Mouse (Mus musculus) T-cell, adult 2 months (primary cell): Measurements from ENCODE around the gene Irx4.

ENCODE experiments used
- DNase-seq: peaks from one replicate; pipeline ENCODE4 v3.0.0; 2022; ENCODE audit warnings: low spot score

Irx4 gene

DNA sequence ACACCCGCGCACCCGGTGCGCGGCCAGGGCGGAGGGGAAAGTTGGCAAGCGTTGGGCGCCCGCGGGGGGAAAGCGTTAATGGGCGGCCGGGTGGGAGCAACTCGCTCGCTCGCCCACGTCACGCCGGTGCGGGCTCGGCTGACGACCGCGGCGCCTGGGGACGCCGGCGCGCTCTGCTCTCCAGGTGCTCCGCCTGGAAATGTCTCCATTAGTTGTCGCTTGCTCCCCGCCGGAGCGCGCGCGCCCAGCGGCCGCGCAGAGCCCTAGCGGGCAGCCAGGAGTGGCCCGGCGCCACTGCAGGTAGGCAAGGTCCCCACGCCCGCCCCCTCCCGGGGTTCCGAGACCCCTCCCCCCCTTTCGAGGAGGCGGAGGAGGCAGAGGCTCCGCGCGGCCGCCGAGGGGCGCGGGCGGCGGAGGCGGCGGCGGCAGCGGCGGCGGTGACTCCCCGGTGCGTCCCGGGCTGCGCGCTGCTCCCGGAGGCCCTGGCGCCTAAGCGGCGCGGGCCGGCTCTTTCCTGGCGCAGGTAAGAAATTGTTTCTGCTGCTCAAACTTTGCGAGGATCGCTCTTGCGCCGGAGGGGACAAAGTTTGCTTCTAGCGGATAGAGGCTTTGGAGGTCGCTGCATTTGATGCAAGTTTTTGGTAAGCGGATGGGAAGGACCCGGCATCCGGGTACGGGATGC is at the start of gene Irx4:
Gene Irx4 (plus strand): TSS at position 126 of the 682 bp plus-strand sequence.
- no peak for DNase-seq

DNA sequence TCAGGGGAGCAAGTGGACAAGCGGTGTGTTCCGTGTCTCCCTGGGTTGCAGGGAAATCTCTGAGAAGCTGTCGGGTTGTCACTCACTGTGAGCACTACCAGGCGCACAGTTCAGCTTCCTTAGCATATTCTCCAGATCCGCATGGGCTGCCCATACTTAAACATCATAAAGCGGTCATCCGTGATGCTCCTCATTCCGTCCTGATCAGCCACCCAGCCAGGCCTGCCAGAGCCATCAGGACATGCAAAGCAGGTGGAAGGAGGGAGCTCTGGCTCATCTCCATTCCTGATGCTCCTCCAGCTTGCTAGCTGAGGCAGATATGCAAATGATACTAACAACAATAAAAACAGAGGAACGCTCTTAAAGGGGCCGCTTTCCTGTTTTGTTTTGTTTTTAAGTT is 46.0 kb upstream of the Irx4 start:
- no peak for DNase-seq

DNA sequence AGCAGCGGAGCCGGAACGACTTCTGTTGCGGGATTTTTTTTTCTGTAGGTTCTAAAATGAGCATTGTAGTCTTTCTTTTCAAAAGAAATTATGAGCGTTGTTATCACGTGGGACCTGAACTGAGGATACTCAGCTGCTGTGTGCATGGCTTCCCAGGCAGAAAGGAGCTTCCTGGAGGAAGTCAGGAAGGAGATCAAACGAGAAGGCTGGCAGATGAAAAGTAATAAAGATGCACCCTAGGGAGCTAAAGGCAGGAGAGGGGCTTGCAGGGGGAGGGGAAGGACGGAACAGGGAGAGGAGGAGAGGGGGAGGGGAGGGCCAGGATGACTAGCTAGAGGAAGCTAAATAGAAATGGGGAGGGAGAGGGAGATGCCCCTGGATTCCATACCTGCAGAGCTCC is 23.8 kb upstream of the Irx4 start:
- DNase-seq, result no peak

DNA sequence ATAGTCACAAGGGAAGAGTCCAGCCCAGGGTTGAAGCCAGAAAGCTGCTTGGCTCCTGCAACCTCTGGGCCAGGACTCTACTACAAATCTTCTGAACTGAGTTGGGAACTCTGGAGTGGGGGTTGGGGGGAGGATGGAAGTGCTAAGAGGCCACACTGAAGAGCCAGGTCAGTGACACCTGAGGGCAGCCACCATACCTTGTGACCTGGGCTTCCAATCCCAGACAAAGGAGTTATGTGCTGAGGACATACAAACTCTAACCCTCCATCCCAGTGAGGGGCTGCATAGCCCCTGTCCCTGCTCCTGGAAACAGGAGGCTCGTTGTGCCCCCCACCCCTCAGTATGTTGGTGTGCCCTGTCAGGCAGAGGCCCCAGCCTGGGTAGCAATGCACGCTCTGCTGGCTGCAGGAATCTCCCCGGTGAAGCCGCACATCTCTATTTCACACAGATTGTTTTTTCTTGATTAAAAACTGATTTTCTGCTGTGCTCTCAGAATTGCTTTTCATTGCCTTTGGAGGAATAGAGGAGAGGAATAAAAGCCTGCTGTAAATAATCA is 21.0 kb upstream of the Irx4 start:
- no peak for DNase-seq

DNA sequence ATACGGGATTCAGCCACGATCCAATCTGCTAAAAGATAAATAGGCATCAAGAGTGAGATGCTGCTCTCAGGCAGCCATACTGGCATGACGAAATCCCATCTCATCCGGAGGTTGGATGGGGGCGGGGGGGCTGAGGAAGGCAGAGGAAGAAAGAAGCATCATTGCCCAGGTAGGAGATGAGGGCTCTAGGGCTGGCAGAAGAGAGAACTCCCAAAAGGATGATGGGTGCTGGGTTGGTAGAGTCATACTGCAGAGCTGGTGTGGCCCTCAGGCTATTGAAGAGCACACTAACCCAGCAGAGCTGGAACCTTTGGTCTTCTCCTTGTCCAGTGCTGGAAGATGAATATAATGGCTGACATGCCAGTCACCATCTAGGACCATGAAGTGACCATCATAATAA is 17.7 kb upstream of the Irx4 start:
- DNase-seq, result no peak

DNA sequence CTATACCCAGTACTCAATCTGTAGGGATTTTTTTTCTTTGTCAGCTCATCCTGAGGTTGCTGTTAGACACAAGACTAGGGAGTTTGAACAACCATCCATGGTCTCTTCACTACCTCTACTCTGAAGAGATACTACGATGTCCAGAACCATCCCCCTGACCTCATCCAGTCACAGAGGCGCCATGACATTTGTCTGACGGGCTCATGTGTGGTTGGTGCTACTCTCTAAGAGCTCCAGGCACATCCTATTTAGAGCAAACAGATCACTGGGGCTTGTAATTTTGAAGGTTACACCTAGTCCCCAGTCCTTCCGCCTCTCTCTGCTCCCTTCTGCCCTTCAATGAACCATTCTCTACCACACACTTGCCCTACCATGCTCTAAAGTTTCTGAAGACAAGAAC is 13.3 kb upstream of the Irx4 start:
- no peak for DNase-seq

DNA sequence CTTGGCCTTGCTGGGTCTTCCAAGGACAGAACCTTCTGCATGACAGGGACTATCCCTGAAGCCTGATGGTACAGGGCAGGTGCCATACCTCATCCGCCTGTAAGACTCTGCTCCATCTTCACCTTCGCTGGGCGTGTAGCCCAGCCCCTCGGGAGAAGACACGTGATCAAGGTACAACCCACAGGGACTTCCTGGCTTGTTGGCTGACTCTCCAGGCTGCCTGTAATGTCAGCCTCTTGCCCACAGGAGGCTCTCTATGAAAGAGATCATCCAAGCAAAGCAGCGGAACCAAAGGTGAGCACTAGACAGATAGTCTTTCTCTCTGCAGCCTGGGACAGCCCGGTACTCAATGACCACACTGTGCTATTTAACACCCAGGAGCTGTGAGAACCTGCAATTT is 9.1 kb upstream of the Irx4 start:
- no peak for DNase-seq

DNA sequence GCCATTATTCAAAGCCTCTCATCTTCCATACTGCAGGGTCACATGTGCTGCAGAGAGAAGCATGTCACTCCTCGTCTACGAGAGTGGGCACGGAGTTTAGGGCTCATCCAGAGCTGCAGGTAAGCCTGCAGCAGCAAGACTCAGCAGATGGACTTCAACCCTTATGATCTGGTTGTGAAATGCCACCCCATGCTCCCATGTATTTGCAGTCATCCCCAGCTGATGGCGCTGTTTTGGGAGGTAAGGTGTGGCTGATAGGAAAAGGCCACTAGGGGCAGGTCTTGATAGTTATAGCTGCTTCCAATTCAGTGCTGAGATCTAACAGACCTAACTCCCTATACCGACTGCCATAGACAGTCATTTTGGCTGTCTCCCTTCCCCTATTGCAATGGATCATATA is 8.3 kb upstream of the Irx4 start:
- no peak for DNase-seq

DNA sequence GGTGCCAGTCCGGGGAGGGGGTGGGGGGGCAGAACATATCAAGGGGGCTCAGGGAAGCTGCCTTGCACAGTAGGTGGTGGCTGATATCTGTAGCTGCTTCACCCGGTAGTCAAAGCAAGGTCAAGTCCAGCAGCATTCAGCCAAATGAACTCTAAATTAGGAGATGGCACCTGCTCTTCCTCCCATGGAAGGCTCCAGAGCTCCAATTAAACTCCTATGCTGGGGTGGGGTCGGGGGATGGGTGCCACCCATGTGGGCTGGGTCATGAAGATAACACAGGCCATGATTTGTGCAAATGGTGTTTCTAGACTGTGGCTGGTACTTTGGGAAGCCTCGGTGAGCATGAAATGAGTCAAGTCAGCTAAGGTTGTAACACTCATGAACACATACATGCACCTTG is 1.9 kb upstream of the Irx4 start:
- no peak for DNase-seq

DNA sequence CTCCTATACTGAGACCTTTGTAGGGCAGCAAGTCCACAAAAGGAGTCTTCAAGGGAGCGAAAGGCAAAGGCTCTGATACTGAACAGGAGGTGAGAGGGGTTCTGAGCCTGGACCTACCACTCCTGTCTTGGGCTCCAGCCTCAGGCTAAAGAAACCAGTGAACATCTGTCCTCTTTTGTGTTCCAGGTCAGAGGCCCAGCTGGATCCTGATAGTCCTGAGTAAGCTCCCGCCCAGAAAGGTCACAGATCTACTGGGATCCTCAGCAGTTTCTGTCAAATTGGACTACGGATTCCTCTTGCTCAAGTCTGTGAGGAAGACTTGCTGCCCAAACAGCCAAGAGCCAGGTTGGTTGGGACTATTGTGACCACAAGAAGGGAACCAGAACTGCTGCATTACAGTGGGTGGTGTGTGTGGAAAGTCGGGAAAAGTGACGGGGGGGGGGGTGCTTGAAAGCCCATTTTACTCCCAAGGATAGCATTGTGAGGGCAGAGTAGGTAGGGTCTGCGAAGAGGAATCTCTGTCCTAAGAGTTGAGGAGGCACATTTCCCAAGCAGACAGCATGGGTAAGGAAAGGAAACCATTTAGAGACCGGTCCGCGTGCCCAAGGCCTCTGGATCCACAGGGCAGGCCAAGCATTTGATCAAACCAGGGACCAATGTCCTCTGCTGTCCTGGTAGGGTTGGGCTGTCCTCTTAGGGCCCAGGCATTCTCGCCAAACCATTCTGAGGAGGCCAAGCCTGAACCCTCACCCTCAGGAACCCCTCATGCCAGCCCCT is 514 bp upstream of the Irx4 start:
- DNase-seq, result no peak

DNA sequence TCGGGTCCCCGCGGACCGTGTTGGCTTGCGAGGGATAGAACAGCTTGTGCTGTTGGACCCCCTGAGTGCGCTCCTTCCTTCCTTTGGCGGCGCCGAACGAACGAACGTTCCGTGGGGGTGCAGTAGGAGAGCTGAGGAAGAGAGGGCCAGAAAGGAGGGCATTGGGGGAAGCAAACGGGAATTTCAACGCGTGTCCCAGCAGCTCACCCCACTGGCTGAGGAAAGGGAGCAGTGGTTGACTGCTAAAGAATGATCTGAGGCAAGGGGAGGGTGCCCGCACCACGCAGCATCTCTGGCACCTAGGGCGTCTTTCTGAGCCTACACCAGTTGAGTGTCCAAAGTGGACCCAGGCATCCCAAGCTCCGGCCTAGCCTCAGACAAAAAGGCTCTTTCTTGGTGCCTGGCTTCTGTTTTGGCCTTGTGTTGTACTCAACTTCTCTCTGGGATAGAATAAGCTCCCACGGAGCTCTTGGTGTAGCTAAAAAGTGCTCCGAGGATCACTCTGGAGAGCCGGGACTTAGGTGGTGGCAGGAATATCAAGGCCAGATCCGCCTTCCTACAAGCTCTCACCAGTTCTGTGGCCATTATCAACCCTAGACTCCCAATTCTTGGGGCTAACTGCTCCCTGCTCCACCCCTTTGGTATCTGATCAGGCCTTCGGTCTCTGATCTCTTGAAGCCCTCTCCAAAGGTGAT is 904 bp downstream of the Irx4 start:
- no peak for DNase-seq

DNA sequence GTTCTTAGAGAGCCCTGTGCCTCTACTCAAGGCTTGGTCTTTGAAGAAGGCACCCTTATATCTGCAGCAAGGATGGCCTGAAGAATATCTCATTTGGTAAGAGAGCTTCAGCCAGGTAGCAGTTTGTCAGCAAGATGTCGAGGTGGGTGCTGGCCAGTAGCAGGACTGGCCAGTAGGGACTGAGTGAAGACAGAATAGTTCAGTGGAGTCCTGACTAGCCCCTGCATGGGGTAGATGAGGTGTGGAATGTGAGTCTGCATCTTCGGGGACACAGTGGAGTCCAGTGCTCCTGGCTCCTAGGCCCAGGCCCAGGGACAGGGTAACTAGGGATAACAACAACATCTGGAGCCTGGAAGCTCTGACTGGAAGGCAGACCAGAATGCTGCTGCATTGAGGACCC is 1.6 kb downstream of the Irx4 start:
- no peak for DNase-seq

DNA sequence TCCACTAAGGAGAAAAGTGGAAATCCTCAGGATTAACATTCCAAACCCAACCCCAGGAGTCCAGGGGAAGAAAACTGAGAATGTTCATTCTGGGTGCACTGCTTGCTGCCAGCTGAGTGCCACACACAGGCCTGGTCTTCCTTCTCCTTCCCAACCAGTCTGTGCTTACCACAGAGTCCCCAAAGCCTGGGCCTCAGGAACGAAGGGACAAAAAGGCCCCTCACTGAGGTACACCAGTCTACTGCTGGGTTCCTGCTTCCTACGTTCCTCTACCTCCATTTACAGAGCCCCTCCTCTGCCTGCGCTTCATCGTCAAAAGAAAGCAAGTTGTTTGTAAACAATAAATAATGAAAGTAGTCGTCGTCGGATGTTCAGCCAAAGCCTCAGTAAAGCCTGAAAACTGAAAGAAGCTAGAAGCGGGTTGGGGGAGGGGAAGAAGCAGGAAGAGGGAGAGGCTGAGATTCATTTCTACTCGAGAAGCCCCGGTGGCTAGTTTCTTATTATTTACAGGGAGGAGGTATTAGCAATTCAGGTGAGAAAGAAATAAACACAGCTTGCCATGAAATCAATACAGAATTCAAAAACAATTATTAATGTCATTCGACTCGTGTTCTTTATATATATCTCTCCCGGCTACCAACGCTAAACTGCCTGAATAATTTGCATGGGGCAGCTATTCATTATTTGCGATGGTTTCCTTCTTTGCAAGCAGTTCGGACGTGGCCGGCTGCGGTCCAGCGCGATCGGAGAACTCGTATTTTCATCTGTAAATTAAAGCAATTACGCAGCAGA is 2.3 kb downstream of the Irx4 start:
- no peak for DNase-seq

DNA sequence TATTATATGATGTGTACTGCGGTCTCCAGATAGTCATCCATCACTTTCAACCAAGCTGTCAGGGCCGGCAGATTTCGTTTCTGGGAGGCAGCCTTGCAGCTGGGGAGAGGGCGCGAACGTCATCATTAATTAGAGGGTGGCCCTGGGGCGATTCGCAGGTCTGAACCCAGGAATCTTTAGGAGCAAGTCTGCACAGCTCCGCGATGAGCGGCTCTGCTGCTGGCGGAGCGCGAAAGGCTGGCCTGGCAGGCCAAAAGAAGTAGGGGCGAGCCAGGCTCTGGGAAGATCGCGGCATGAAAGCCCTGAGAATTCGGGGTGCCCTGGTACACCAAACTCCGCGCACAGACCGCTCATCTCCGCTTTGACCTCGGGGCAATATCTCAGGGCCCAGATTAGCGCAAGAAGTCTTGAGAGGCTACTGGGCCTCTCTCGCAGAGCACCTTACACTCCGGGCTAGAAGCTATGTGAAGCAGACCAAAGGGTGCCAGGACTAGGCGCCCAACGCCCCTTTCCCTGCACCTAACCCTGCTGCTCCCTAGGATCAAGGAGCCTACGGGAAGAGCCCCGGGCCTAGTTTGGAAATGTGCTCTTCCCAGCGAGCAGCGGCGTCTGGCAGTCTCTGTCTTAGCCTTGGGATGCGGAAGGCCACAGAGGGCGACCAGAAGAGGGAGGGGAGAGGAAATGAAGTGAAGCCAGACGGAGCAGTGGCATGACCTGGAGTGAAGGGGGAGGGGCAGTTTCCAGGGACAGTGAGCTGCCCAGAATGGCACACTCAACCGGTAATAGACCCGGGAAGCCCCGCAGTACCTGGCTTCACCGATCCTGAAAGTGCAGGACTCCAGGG is 3.1 kb downstream of the Irx4 start:
- DNase-seq, result no peak

DNA sequence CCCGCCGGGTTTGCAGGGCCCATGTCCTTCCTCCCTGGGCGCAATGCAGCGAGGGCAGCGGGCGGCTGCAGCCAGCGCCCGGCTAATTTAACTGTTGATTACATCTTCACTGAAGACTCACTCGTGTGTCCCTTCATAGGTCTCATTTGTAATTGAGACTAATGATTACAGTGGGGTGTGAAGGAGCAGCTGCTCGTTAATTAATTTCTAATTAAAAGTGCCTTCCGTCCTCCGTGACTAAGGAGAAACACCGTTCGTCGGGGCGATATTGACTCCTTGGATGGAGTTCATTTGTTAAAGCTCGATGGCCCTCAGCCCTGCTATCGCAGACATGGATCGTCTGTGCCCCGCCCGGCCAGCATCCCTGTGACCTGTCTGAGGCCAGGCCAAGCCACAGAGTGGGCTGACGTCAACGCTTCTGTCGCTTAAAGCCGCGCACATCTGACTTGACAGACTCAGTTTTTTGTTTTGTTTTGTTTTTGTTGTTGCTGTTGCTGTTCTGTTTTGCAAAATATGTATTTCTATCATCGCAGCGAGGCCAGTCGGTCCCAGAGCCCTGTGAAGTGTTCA is 4.0 kb downstream of the Irx4 start:
- no peak for DNase-seq

DNA sequence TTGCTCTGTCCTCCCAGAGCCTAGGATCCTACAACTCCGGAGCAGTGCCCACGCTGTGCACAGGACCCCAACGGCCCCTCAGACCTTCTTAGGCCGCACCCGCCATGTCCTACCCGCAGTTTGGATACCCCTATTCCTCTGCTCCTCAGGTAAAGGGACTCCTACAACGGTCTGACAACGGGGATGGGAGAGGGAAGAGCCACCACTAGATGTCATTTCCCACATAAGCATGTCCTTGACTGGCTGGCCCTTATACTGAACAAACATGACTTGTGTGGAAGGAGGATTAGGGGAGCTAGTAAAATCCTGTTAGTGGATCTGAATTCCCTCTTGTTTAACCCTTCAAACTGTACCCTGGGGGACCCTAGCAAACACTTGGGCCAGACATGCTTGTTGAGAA is 4.6 kb downstream of the Irx4 start:
- DNase-seq, result no peak

DNA sequence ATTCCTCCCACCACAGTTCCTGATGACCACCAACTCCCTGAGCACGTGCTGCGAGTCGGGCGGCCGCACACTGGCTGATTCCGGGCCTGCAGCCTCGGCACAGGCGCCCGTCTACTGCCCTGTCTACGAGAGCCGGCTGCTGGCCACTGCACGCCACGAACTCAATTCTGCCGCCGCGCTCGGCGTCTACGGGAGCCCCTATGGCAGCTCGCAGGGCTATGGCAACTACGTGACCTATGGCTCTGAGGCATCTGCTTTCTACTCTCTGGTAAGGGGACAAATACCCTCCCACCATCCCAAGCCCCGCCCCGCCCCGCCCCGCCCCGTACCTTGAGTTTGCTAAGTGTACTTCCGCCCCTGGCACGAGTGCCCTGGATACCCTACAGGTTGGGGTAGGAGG is 5.2 kb downstream of the Irx4 start:
- DNase-seq, result no peak

DNA sequence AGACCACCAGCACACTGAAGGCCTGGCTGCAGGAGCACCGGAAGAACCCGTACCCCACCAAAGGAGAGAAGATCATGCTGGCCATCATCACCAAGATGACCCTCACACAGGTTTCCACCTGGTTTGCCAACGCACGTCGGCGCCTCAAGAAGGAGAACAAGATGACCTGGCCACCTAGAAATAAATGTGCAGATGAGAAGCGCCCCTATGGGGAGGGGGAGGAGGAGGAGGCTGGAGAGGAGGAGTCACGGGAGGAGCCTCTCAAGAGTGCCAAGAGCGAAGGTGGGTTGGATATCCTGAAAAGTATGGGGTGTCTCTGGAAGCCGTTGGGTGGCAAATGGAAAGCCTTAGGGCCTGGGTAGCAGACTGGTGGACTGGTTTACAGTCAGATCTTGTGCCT is 7.3 kb downstream of the Irx4 start:
- no peak for DNase-seq

DNA sequence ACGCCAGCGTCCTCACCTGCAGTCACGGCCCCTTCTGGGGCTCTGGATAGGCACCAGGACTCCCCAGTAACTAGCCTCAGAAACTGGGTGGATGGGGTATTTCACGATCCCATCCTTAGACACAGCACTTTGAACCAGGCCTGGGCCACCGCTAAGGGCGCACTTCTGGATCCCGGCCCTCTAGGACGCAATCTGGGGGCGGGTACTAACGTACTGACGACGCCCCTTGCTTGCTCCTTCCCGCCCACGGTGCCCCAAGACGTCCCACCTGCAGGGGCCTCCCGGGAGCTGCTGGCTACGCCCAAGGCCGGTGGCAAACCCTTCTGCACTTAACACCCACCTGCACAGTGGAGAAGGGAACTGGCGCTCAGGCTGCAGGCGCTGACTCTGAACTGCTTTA is 8.4 kb downstream of the Irx4 start:
- DNase-seq, result no peak

DNA sequence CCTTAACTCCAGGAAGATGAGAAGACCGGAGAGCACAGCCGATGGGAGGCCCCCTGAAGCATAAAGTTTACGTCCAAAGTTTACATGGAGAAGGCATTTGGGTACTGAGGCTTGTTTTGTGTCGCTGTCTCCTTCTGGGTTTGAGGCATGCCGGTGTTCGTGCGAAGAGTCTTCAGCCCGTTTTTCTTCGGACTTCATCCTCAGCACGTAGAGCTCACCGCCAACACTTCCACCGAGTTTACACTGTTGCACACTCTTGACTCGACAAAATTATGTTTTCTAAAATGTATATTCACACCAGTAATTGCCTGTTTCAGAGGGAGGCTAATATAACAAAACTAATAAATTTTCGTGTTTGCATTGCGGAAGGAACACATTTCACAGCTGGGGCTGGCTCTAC is 9.0 kb downstream of the Irx4 start:
- DNase-seq, result no peak

DNA sequence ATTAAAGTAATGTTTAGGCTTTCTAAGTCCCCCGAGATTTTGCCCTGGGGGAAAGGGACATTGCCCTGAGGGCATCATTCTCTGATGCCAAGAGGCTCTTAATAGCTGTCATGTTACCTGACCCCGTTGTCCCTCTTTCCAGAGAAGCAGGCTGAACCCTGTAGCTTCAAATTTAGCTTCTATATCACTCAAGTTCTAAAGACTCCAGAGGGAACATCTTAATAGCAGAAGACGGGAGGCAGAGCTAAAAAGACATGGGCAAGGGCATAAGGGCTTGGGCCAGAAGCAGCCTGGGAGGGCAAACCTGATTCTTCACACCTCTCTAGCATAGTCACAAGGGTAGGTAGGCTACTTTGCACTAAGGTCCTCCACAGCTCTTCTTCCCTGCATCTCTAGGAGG is 9.6 kb downstream of the Irx4 start:
- no peak for DNase-seq
